ENCODE assay signal across 11 mouse cellular contexts in the genomic region with DNA sequence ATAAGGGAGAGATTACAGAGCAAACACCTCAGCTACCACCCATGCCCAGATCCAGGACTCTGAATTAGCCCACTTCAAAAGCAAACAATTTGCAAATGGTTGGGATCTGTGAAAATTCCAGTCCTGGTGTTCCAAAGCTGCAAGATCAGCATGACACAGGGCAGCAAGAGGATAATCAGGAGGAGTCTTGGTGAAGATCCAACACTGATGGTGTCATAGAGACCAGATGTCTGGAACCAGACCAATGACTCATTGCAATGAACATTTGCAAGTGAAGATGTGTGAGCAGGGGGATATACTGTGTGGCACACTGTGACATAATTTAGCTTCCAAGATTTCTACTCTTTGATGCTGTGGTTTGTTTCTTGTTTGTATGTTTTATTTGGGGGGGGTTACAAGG.
DNase-seq lines count a peak whose midpoint lies in the region; ATAC-seq lines count a peak whose summit lies in the region.
"Had no signal": no experiment of that assay in that cellular context is flagged by ENCODE, and none has a peak within 500 bp of the region (broad histone marks: within the 10 kb centered on the region; RNA-seq: fewer than 3 reads in every experiment).

No protein-coding gene starts in this region.

- H3K27me3 ChIP-seq in embryonic facial prominence, embryonic 13.5 days, result no peaks in the 10 kb centered on the region
- no peaks in the 10 kb centered on the region for H3K27me3 ChIP-seq in embryonic facial prominence, embryonic 10.5 days (replicated peaks; ENCODE audit: low read depth, poor library complexity, severe bottlenecking)
- no peaks in the 10 kb centered on the region for H3K27me3 ChIP-seq in hindbrain, embryonic 15.5 days
- no peaks in the 10 kb centered on the region for H3K27me3 ChIP-seq in hindbrain, embryonic 13.5 days
- H3K27me3 ChIP-seq: limb, embryonic 13.5 days had no signal

- no peak for DNase-seq in embryonic facial prominence, embryonic 10.5 days (ENCODE audit: low spot score)
- peak; percentile 10 to 31 for DNase-seq in right cerebral cortex, adult 2 months (ENCODE audit: low spot score in 2 of 2)
- no peak for DNase-seq in right cerebral cortex, postnatal 14 days
- DNase-seq in telencephalon, adult 2 months (ENCODE audit: low read depth, low spot score), result peak; percentile 55
- no peak for DNase-seq in urinary bladder, postnatal 25 days (ENCODE audit: low spot score)
- DNase-seq: adrenal gland, adult 8-10 months; lung, postnatal 14 days had no signal

- no peak overlapping the region for H3K27ac ChIP-seq in embryonic facial prominence, embryonic 13.5 days
- H3K27ac ChIP-seq in embryonic facial prominence, embryonic 10.5 days (replicated peaks), result no peak overlapping the region
- no peak overlapping the region for H3K27ac ChIP-seq in hindbrain, embryonic 15.5 days (replicated peaks)
- H3K27ac ChIP-seq in hindbrain, embryonic 13.5 days, result no peak overlapping the region
- H3K27ac ChIP-seq: limb, embryonic 13.5 days had no signal

- no peaks in the 10 kb centered on the region for H3K9me3 ChIP-seq in embryonic facial prominence, embryonic 13.5 days
- H3K9me3 ChIP-seq in embryonic facial prominence, embryonic 10.5 days, result no peaks in the 10 kb centered on the region
- H3K9me3 ChIP-seq in hindbrain, embryonic 15.5 days, result no peaks in the 10 kb centered on the region
- H3K9me3 ChIP-seq in hindbrain, embryonic 13.5 days, result no peaks in the 10 kb centered on the region
- H3K9me3 ChIP-seq: limb, embryonic 13.5 days had no signal

- no peak overlapping the region for H3K9ac ChIP-seq in embryonic facial prominence, embryonic 13.5 days
- no peak overlapping the region for H3K9ac ChIP-seq in hindbrain, embryonic 15.5 days
- no peak overlapping the region for H3K9ac ChIP-seq in hindbrain, embryonic 13.5 days
- H3K9ac ChIP-seq: limb, embryonic 13.5 days had no signal

- ATAC-seq in embryonic facial prominence, embryonic 13.5 days (ENCODE audit: insufficient number of reproducible peaks, insufficient read depth, low FRiP score, low TSS enrichment, low read depth), result 0 out of 2 replicates have a peak, but pooled peaks have one; percentile 20
- 0 out of 2 replicates have a peak, but pooled peaks have one; percentile 51 for ATAC-seq in hindbrain, embryonic 15.5 days (ENCODE audit: low FRiP score, low read depth)
- no peak for ATAC-seq in hindbrain, embryonic 13.5 days (ENCODE audit: low FRiP score)

- H3K4me1 ChIP-seq in embryonic facial prominence, embryonic 13.5 days, result no peaks in the 10 kb centered on the region
- H3K4me1 ChIP-seq in embryonic facial prominence, embryonic 10.5 days, result no peaks in the 10 kb centered on the region
- no peaks in the 10 kb centered on the region for H3K4me1 ChIP-seq in hindbrain, embryonic 15.5 days (replicated peaks)
- H3K4me1 ChIP-seq in hindbrain, embryonic 13.5 days (replicated peaks), result no peaks in the 10 kb centered on the region
- H3K4me1 ChIP-seq: limb, embryonic 13.5 days had no signal

- H3K4me3 ChIP-seq in embryonic facial prominence, embryonic 13.5 days, result no peak overlapping the region
- H3K4me3 ChIP-seq in embryonic facial prominence, embryonic 10.5 days, result no peak overlapping the region
- no peak overlapping the region for H3K4me3 ChIP-seq in hindbrain, embryonic 15.5 days
- H3K4me3 ChIP-seq in hindbrain, embryonic 13.5 days, result no peak overlapping the region
- H3K4me3 ChIP-seq: limb, embryonic 13.5 days had no signal

- H3K4me2 ChIP-seq in embryonic facial prominence, embryonic 13.5 days, result no peak overlapping the region
- no peak overlapping the region for H3K4me2 ChIP-seq in hindbrain, embryonic 15.5 days
- no peak overlapping the region for H3K4me2 ChIP-seq in hindbrain, embryonic 13.5 days
- H3K4me2 ChIP-seq: limb, embryonic 13.5 days had no signal

- H3K36me3 ChIP-seq in embryonic facial prominence, embryonic 13.5 days, result no peaks in the 10 kb centered on the region
- no peaks in the 10 kb centered on the region for H3K36me3 ChIP-seq in embryonic facial prominence, embryonic 10.5 days (replicated peaks)
- no peaks in the 10 kb centered on the region for H3K36me3 ChIP-seq in hindbrain, embryonic 15.5 days
- H3K36me3 ChIP-seq in hindbrain, embryonic 13.5 days, result no peaks in the 10 kb centered on the region
- H3K36me3 ChIP-seq: limb, embryonic 13.5 days had no signal

Comparison
In these comparisons a context has a peak if more than half of its experiments do, and no peak if none do; other contexts are left out.
1. DNase-seq: peak in right cerebral cortex, adult 2 months (2 of 2) and telencephalon, adult 2 months (single experiment); none in embryonic facial prominence, embryonic 10.5 days (single experiment), right cerebral cortex, postnatal 14 days (single experiment) and urinary bladder, postnatal 25 days (single experiment).